Mouse (Mus musculus) spleen, adult 2 months (tissue): Measurements from ENCODE around the gene Kif13a. TPM values are rescaled to one million over a fixed set of nuclear protein-coding genes. Genes with fewer than 3 reads are reported as not detected.

Source experiments
- DNase-seq, 2 experiments: peaks; one replicate each; pipeline versions ENCODE4 v3.0.0 to v3.0.0-alpha.2; 2012 to 2021; ENCODE audit warnings: low spot score in 2 of 2, low read depth in 1 of 2
- H3K27ac ChIP-seq: fragments of 200-500 bp; 2 replicates; pipeline ENCODE4 v1.5.1; 2012; ENCODE audit warnings: low read length, inconsistent platforms; ENCODE audit not compliant: insufficient read depth
- H3K27me3 ChIP-seq: fragments of 200-500 bp; 2 replicates; pipeline ENCODE4 v1.6.1; 2012; ENCODE audit warnings: mild to moderate bottlenecking, moderate library complexity, low read length, inconsistent platforms; ENCODE audit not compliant: control insufficient read depth, insufficient read depth
- H3K36me3 ChIP-seq: fragments of 200-500 bp; 2 replicates; pipeline ENCODE4 v1.6.1; 2012; ENCODE audit warnings: mild to moderate bottlenecking, low read length, inconsistent platforms; ENCODE audit not compliant: control insufficient read depth, insufficient read depth
- H3K4me1 ChIP-seq: fragments of 200-500 bp; 2 replicates; pipeline ENCODE4 v1.6.1; 2011; ENCODE audit warnings: inconsistent platforms; ENCODE audit not compliant: control insufficient read depth, insufficient read depth, insufficient read length
- H3K4me3 ChIP-seq: fragments of 200-500 bp; 2 replicates; pipeline ENCODE4 v1.5.1; 2011; ENCODE audit warnings: mild to moderate bottlenecking, inconsistent platforms; ENCODE audit not compliant: insufficient read depth, insufficient read length; ENCODE audit errors: extremely low read depth
- CTCF ChIP-seq: fragments of 200-500 bp; IDR thresholded peaks from 2 replicates; pipeline ENCODE4 v1.5.1; 2011; ENCODE audit warnings: mild to moderate bottlenecking, inconsistent platforms; ENCODE audit not compliant: insufficient read depth, insufficient read length, insufficient replicate concordance; ENCODE audit errors: extremely low read depth
- POLR2A ChIP-seq: fragments of 200-500 bp; IDR thresholded peaks from 2 replicates; pipeline ENCODE4 v1.6.1; 2011; ENCODE audit warnings: low read depth, low read length, inconsistent platforms
- whole genome bisulfite sequencing: fragments of 180-500 bp; shearing (Covaris S2); methylation state at CpG from one replicate; pipeline ENCODE4 v1.1.7; 2018; 5-methylcytosine and 5-hydroxymethylcytosine counted together
- polyA plus RNA-seq: library from polyadenylated mRNA; depleted of rRNA; stranded (reverse); fragments of >200 nt; gene quantifications from 2 replicates; pipeline ENCODE4 v1.2.3, GENCODE M21; 2012

Kif13a gene
- polyA plus RNA-seq, 1 experiment = 5.6 TPM

- TF ChIP-seq POLR2A (no peak), CTCF (no peak)
- H3K27me3 ChIP-seq = no peaks in the 10 kb centered on the region
- H3K4me1 ChIP-seq = no peaks in the 10 kb centered on the region
- WGBS = 77% methylated on average over 4 of the region's 4 CpGs
- no peaks in the 10 kb centered on the region for H3K36me3 ChIP-seq
- H3K27ac ChIP-seq = no peak overlapping the region
- DNase-seq = no peak
- H3K4me3 ChIP-seq = no peak overlapping the region
Observed at GRCm38 (mm10) chr13:46967308-46967707, 37.6 kb upstream of the Kif13a start.

GRCm38 (mm10) chr13:46960878-46961474 is 31.3 kb upstream of the Kif13a start:
- TF ChIP-seq POLR2A (no peak), CTCF (no peak)
- no peaks in the 10 kb centered on the region for H3K27me3 ChIP-seq
- H3K27ac ChIP-seq = no peak overlapping the region
- 84% methylated on average over 7 of the region's 7 CpGs for WGBS
- no peak for DNase-seq
- no peaks in the 10 kb centered on the region for H3K4me1 ChIP-seq
- no peak overlapping the region for H3K4me3 ChIP-seq
- no peaks in the 10 kb centered on the region for H3K36me3 ChIP-seq

GRCm38 (mm10) chr13:46959139-46959538 is 29.5 kb upstream of the Kif13a start:
- 91% methylated on average over 5 of the region's 5 CpGs for WGBS
- no peak overlapping the region for H3K4me3 ChIP-seq
- H3K36me3 ChIP-seq = no peaks in the 10 kb centered on the region
- H3K27me3 ChIP-seq = no peaks in the 10 kb centered on the region
- DNase-seq = no peak
- no peak for TF ChIP-seq CTCF
- no peak for TF ChIP-seq POLR2A
- H3K27ac ChIP-seq = no peak overlapping the region
- no peaks in the 10 kb centered on the region for H3K4me1 ChIP-seq

- H3K27ac ChIP-seq = no peak overlapping the region
Observed at GRCm38 (mm10) chr13:46951212-46951611, 21.5 kb upstream of the Kif13a start.

GRCm38 (mm10) chr13:46949741-46950140 is 20.1 kb upstream of the Kif13a start:
- TF ChIP-seq POLR2A (no peak), CTCF (no peak)
- H3K36me3 ChIP-seq = no peaks in the 10 kb centered on the region
- no peak overlapping the region for H3K4me3 ChIP-seq
- H3K27me3 ChIP-seq = no peaks in the 10 kb centered on the region
- 92% methylated on average over 2 of the region's 2 CpGs for WGBS
- H3K4me1 ChIP-seq = no peaks in the 10 kb centered on the region
- no peak overlapping the region for H3K27ac ChIP-seq
- DNase-seq = no peak

More at GRCm38 (mm10) chr13:46951212-46951611, 21.5 kb upstream of the Kif13a start:
- no peaks in the 10 kb centered on the region for H3K27me3 ChIP-seq
- WGBS = 89% methylated on average over 15 of the region's 15 CpGs
- H3K4me1 ChIP-seq = no peaks in the 10 kb centered on the region
- DNase-seq = no peak
- no peaks in the 10 kb centered on the region for H3K36me3 ChIP-seq
- no peak for TF ChIP-seq CTCF
- TF ChIP-seq POLR2A = no peak
- no peak overlapping the region for H3K4me3 ChIP-seq

- WGBS = 33% methylated on average over 3 of the region's 3 CpGs
- Histone ChIP-seq H3K4me3 (no peak overlapping the region), H3K27me3 (no peaks in the 10 kb centered on the region), H3K4me1 (no peaks in the 10 kb centered on the region), H3K36me3 (no peaks in the 10 kb centered on the region), H3K27ac (no peak overlapping the region)
- no peak for DNase-seq
- TF ChIP-seq POLR2A (no peak), CTCF (no peak)
Observed at GRCm38 (mm10) chr13:46948027-46948426, 18.4 kb upstream of the Kif13a start.

- no peak overlapping the region for H3K27ac ChIP-seq
- no peaks in the 10 kb centered on the region for H3K36me3 ChIP-seq
- TF ChIP-seq POLR2A = no peak
- TF ChIP-seq CTCF = no peak
- H3K27me3 ChIP-seq = no peaks in the 10 kb centered on the region
- 94% methylated on average over 5 of the region's 5 CpGs for WGBS
- H3K4me3 ChIP-seq = no peak overlapping the region
- H3K4me1 ChIP-seq = no peaks in the 10 kb centered on the region
- no peak for DNase-seq
Observed at GRCm38 (mm10) chr13:46946041-46946440, 16.4 kb upstream of the Kif13a start.

GRCm38 (mm10) chr13:46945256-46945655 is 15.6 kb upstream of the Kif13a start:
- no peak overlapping the region for H3K4me3 ChIP-seq

More at GRCm38 (mm10) chr13:46945256-46945655, 15.6 kb upstream of the Kif13a start:
- Histone ChIP-seq H3K4me1 (no peaks in the 10 kb centered on the region), H3K27ac (no peak overlapping the region), H3K27me3 (no peaks in the 10 kb centered on the region), H3K36me3 (no peaks in the 10 kb centered on the region)
- no peak for DNase-seq
- TF ChIP-seq POLR2A = no peak
- no peak for TF ChIP-seq CTCF
- WGBS = 81% methylated on average over 3 of the region's 3 CpGs
